Mouse (Mus musculus): Measurements from ENCODE around the gene Ros1.
A peak's percentile ranks its signal among the peaks of the same experiment; 100 is the strongest.

Gene Ros1

GRCm38 (mm10) chr10:52021736-52022394 is 173.2 kb downstream of the Ros1 start:
- DNase-seq = peak; percentile 14

GRCm38 (mm10) chr10:52021231-52021630 is 173.8 kb downstream of the Ros1 start:
- peak; percentile 13 for DNase-seq

GRCm38 (mm10) chr10:52018471-52018870 is 176.6 kb downstream of the Ros1 start:
- no peak for DNase-seq

Data from embryo, embryonic 11 days (tissue).